Comparison of ENCODE assay signal across 26 mouse cellular contexts in genomic region chr3:5870407-5870806, GRCm38 (mm10).
"Had no signal": no experiment of that assay in that cellular context is flagged by ENCODE, and none has a peak within 500 bp of the region (broad histone marks: within the 10 kb centered on the region; RNA-seq: fewer than 3 reads in every experiment).

No protein-coding gene starts in this region.

- H3K4me3 ChIP-seq: gastrocnemius, adult 2 months; heart, adult 2 months; heart, embryonic 13.5 days; heart, embryonic 15.5 days; intestine, embryonic 15.5 days; layer of hippocampus, adult 2 months; left cerebral cortex, adult 2 months; limb, embryonic 10.5 days; limb, embryonic 12.5 days had no signal

- H3K36me3 ChIP-seq: heart, embryonic 13.5 days; heart, embryonic 15.5 days; intestine, embryonic 15.5 days; limb, embryonic 10.5 days; limb, embryonic 12.5 days had no signal

- H3K27me3 ChIP-seq: heart, embryonic 13.5 days; heart, embryonic 15.5 days; intestine, embryonic 15.5 days; limb, embryonic 12.5 days had no signal

- H3K4me2 ChIP-seq: heart, embryonic 11.5 days; heart, embryonic 13.5 days; heart, embryonic 15.5 days; hindbrain, embryonic 14.5 days; intestine, embryonic 15.5 days; limb, embryonic 12.5 days; liver, embryonic 11.5 days had no signal

- H3K4me1 ChIP-seq: heart, embryonic 13.5 days; heart, embryonic 15.5 days; intestine, embryonic 15.5 days; limb, embryonic 10.5 days; limb, embryonic 12.5 days had no signal

- H3K9ac ChIP-seq: heart, embryonic 13.5 days; heart, embryonic 15.5 days; hindbrain, embryonic 14.5 days; intestine, embryonic 15.5 days; limb, embryonic 12.5 days had no signal

- H3K9me3 ChIP-seq: heart, embryonic 13.5 days; heart, embryonic 15.5 days; intestine, embryonic 15.5 days; limb, embryonic 10.5 days; limb, embryonic 12.5 days had no signal

- ATAC-seq: hindbrain, embryonic 16.5 days; inflammation-experienced regulatory T-cells, adult 6 months; intestine, embryonic 15.5 days; intestine, postnatal 0 days had no signal

- DNase-seq: gastrocnemius, adult 2 months; gastrocnemius, postnatal 10 days; gastrocnemius, postnatal 25 days; heart, adult 11 months; heart, adult 2 months; heart, postnatal 14 days; heart, postnatal 36 days; kidney, adult 18-20 months; kidney, adult 8-10 months; kidney, postnatal 10 days; kidney, postnatal 25 days; kidney, postnatal 4 days; liver had no signal

- H3K27ac ChIP-seq: gastrocnemius, adult 2 months; heart, adult 2 months; heart, embryonic 13.5 days; heart, embryonic 15.5 days; hindbrain, embryonic 14.5 days; intestine, embryonic 15.5 days; layer of hippocampus, adult 2 months; left cerebral cortex, adult 2 months; limb, embryonic 10.5 days; limb, embryonic 12.5 days had no signal
